Mouse (Mus musculus): ENCODE measurements around the gene Ppp4r1.

Gene Ppp4r1

DNA sequence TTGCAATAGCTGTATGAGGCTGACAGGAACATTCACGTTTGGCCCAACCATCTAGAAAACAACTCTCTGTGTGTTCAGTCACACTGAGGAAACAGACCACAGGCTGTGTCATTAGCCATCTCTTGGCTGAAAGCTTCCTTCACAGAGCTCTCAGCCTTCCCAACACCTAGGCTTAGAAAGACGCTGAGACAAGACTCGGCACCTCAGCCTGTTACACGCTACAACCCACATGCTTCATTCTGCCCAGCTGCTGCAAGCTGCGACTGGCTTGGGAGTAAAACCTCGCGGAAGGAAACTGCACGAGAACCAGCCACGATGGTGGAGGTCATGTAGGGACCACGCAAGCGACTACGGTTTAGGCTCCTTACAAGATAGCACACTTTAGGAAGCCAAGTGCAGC is 81.5 kb downstream of the Ppp4r1 start:
- DNase-seq: no peak

DNA sequence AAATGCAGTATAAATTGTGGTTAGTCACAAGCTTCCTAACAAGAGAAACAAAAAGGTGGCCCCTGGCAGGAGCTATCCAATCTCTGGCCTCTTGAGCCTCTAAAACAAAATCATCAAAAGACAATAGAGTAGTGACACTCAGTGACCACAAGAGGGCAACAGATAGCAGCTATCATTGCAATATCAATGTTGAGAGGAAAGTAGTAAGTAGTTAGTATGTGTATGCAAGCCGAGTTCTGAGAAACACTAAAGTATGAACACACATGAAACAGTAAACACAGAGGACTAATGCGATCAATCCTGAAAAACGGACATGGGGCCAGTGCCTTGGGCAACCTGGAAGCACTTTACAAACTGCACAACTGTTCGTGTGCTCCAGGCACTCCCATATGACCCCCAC is 82.4 kb downstream of the Ppp4r1 start:
- no peak for DNase-seq

DNA sequence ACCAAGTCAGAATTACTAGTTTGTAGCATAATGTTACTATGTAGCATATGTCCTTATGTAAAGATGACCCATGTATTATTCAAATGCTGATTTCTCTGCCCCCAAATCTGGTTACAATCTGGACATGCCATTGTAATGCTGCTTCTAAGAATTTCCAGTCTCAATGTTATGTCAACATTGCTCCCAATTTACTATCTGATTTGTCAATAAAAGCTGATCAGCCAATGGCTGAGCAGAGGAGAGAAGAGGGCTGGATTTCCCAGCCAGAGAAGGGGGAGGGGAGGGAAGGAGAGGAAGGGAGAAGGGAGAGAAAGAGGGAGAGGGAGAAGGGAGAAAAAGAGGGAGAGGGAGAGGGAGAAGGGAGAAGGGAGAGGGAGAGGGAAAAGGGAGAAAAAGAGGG is 82.9 kb downstream of the Ppp4r1 start:
- no peak for DNase-seq

DNA sequence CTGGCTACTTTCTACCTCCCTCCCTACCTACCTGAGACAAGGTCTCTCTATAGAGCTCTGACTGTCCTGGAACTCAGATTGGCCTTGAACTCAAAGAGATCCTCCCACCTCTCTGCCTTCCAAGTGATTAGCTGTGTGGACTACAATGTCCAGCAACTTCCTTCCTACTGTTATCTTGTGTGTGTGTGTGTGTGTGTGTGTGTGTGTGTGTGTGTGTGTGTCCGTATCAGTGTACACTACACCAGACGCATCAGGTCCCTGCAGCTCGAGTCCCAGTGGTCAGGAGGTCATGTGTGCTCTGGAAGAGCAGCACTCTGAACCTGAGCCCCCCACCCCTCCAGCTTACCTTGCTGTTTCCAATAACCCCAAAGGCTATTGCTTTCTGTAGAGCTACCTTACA is 83.8 kb downstream of the Ppp4r1 start:
- DNase-seq: no peak

DNA sequence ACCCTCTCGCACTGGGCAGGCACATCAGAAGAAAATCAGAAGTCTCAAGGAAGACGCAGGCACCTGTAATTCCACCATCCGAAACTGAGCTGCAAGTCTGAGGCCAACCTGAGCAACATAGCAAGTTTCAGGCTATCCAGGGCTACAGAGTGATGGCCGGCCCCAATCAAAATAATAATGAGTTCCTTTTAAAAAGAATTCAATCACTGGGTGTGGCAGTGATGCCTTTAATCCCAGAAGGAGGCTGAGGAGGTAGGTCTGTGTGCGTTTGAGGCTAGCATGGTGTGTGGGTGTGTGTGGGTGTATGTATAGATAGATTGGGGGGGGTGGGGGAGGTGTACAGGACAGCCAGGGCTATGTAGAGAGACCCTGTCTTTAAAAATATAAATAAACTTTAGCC is 85.6 kb downstream of the Ppp4r1 start:
- no peak for DNase-seq

DNA sequence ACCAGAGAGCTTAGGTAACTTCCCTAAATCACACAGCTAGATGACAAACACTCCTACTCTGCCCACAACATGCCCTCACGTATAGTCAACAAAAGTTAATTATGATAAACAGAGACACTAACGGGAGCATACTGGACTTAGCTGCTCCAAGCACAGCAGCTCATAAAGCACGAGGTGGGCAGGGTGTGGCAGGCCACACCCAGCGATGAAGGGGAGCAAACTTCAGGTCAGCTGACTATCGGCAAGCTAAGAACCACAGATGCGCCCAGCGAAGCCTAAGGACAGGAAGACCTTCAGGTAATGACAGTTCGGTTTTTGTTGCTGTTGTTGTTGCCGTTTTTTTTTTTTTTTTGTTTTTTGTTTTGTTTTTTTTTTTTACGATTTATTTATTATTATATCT is 87.3 kb downstream of the Ppp4r1 start:
- no peak for DNase-seq

DNA sequence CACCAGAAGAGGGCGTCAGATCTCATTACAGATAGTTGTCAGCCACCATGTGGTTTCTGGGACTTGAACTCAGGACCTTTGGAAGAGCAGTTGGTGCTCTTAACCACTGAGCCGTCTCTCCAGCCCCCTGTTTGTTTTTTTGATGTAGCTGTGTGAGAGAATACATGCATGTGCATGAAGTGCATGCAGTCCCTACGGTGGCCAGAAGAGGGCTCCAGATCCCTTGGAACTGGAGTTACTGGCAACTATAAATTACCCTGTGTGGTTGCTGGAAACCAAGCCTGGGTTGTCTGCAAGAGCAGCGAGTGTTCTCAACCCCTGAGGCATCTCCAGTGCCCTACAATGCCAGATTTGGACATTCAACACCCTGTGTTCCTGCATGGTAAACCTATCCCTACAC is 87.8 kb downstream of the Ppp4r1 start:
- peak; percentile 61 to 71 for DNase-seq

DNA sequence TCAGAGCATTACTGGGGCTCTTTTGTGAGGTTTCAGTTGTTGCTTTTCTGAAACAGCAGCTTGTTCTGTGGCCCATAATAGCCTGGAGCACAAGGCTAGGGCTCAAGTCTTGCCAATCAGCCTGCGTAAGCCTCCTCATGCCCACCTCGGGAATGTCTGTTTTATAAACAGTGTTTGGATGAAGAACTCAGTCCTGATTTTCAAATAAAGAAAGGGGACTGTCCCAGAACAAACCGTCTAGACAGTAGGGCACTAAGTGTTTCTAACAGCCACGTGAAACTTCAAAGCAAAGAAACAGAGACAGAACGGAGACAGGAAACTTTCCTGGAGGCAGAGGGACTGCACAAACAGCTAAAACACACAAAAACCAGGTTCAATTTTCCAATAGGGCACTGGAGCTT is 89.3 kb downstream of the Ppp4r1 start:
- DNase-seq: no peak

DNA sequence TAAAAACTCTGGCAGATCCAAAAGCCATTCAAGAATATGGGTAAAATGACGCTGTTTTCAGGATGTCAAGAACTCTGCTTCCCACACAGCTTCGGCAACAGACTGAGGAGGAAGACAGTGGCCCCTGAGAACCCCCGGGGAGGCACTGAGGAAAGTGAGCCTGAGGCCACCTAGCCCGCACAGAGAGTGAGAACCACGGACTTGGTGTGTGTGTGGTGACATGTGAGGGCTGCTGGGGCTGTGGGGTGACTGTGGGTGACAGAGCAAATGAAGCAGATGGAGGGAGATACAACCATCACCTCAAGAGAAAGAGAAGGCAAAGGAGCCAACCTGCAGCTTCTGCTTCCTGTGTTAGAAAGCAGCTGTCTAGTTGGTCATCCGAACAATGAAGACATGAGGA is 89.7 kb downstream of the Ppp4r1 start:
- no peak for DNase-seq

DNA sequence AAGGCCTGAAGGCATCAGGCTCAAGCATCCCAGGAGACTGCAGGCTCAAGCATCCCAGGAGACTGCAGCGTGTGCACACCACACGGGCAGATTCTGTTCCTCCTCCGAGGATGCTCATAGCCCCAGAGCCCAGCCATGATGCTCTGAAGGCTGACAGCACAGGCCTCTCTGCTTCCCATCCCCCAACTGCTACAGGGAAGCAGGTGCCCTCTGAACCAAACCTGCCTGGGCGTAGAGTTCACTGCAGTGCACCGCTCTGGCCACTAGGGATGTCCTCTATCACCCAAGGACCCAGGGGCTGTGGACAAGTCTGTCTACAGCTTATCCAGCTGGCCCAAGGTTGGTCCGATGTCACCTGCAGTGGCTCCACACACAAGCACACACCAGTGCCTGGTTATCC is 90.3 kb downstream of the Ppp4r1 start:
- peak; percentile 46 to 62 for DNase-seq

DNA sequence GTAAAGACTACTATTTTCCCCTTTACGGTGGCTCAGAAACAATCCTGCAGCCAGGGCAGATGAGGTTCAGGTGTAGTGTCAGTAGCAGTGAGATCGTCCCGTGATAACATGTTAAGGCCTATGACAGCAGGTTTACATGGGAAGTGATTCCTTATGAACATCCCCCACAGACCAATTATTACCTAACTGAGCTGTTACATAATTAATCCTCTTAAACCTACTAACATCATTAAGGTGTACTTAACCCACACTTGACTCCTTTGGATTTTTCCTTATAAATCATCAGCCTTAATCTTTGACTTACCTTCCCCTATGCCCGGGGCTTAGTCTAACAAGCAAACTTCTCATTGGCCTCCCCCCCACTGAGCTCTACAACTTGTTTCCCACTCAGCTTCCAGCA is 90.8 kb downstream of the Ppp4r1 start:
- DNase-seq: no peak

DNA sequence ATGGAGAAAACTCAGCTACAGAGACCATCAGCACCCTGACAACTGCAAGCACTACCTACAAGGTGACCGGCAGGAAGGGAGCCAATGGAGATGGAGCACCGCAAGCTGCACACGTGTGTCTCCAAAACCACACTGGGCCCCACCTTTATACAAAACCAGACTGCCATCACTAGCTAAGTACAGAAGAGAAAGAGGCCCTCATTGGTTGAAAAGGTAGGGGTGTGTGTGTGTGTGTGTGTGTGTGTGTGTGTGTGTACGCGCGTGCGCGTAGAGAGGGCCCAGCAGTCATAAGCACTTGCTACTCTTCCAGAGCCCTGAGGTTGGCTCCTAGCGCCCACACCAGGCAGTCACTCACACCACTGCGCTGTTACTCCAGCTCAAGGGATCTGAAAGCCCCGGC is 91.5 kb downstream of the Ppp4r1 start:
- no peak for DNase-seq

DNA sequence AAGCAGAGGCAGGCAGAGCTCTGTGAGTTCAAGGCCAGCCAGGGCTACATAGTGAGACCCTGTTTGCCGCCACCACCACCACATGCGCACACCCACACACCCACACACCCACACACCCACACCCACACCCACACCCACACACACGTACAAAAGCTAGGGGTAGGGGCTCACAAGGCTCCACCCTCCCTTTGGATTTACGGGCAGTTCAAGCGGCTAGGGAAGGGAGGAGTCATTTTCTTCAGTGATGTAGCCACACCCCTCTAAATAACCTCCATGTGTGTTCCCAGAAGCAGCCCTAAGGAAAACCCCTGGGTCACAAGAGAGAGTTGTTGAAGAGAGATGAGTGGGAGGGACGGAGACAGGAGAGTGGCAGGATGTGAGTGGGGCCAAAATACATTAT is 94.7 kb downstream of the Ppp4r1 start:
- DNase-seq: no peak

DNA sequence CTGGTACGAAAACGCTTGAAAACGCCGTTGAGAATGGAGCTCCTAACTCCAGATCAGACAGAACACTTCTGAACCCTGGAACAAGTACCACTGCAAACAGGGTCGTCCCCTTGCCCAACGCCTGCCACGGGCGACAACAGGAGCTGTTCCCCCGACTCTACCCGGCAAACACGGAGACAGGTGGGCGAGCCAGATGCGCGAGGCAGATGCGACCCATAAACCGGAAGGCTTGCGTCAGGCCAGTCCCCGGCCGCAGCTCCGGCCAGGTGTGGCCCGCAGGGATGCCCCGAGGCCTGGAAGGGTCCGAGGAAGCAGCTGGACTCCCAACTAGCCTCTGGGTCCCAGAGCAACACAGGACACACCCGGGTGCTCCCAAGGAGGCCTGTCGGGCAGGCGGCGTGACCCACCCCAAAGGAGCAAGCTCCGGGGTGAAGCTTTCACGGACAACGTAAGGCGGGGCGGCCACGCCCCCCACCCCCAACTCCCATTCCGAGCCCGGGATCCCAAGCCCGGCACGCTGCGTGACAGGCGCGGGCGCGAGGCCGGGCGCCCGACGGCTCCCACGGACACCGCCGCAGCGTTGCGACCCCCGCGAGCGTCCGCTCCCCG is 101.8 kb downstream of the Ppp4r1 start:
- peak in 1 of 2 experiments; percentile 67 for DNase-seq

DNA sequence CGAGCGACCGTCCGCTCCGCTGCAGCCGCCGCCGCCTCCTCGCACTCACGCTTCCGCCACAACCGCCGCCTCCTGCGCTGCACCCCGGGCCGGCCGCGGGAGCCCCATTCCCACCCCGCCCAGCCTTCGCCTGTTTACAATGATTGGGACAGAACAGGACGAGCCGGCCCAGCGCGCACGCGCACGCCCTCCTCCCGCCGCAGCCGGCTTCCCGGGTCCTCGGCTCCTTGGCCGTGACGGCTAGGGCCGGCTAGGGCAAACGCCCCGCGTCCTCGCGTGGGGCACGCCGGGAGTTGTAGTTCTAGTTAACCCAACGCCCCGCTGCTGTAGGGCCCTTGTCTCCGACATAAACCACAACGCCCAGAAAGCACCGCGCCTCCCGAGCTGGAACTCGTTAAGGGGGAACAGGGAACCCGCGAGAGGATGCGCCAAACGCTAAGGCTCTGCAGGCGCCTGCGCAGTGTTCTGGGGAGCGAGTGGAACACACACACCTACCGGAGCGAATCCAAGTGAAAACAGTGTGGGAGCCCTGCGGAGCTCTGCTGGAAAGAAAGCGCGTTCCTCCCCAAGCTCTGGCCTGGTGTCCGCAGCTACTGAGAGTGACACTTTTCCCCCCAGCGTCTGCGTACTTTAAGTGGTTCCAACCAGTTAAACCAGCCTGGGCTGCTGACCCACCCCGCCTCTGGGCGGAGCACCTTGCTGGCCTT is 102.5 kb downstream of the Ppp4r1 start:
- peak; percentile 99 for DNase-seq

DNA sequence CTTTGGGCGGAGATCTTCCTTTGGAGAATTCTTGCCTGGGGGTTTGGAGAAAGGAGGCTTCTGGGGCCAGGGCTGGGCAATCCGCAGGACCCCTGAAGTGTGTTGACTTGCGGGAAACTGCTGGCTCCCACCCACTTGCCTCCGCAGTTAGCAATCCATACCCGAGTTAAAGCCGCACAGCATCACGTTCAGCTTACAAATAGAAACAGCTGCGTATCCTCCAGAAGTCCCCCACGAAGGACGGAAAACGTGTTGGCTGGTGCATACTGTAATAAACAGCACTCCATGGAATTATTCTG is 103.0 kb downstream of the Ppp4r1 start:
- DNase-seq: no peak

DNA sequence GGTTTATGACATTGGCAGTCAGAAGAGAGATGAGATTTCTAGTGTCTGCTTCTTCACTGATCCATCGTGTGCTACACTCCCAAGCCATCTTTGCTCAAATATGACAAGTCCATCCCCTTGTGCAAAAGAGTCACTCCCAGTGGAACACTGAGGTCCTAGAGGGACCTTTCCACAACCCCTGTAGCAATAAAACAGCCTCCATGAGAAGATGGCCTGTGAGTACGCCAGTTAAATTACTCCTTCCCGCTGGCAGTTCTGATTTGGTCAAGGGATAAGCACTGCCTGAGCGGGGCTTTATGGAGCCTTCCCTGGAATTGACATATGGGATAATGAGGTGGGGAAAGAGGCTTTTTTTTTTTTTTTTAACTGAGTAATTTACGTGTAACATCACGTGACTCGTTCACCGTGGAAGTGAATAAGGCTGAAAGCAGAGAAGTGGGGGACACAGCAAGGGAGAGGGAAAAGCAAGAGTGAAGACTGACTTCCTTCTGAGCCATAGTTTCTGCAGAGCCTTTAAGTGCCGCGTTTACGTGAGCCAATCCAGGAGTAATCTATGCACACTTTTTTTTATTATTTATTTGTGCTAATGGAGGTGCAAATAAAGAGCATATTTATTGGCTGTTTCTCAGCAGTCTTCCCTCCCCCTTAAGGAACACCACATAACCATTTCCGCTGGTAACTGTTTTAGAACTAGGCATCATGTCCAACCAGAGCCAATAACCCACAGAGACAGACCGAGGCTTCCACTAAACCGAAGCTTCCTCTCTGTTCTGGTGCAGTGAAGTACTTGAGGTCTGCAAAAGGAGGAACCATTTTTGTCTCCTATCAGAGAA is 103.5 kb downstream of the Ppp4r1 start, which contains the start of gene Ralbp1:
Ralbp1 (minus strand) TSS at position 102 of the 833 bp plus-strand sequence.
- no peak for DNase-seq

DNA sequence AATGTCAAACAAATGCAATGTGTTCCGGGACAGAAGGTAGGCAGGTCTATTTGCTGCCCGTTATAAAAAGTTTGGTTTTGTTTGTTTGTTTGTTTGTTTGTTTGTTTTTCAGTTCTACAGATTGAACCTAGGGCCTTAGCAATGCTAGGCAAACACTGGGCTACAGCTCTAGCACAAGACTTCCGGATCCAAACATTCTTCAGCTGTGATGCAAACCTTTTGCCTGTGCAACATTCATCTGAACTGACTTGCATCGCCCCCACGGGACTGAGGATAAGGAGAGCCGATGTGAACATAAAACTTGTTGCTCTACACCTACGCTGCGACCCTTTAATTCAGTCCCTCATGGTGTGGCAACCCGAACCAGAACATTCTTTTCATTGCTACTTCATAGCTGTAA is 104.2 kb downstream of the Ppp4r1 start:
- DNase-seq: no peak

DNA sequence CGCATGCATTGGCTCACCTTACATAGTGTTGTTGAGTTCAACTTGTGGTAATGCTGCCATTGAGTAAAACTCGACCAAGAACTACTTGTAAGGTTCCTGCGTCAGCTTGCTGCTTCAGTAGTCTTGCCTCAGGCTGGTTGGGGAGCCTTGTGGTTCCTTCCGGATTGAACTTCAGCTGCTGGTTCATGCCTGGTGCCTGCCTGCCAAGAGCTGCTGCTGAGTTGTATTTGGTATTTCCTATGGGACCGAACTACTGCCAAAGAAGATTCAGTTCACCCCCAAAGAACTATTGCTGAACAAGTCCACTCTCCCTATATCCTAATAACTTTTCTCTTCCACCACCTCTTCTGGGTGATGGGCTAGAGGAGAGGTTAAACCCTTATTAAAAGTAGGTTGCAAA is 107.1 kb downstream of the Ppp4r1 start:
- no peak for DNase-seq

Data from thymus, adult 18-20 months (tissue).